Mouse (Mus musculus) c-Kit-positive CD71-positive TER-119-negative erythroid progenitor cells, embryonic 14.5 days (primary cell): ENCODE results near the gene Strn3.

ENCODE experiments used
- DNase-seq: peaks from one replicate; pipeline ENCODE4 v3.0.0-alpha.2; 2013; ENCODE audit warnings: low read depth

Strn3 gene

DNA sequence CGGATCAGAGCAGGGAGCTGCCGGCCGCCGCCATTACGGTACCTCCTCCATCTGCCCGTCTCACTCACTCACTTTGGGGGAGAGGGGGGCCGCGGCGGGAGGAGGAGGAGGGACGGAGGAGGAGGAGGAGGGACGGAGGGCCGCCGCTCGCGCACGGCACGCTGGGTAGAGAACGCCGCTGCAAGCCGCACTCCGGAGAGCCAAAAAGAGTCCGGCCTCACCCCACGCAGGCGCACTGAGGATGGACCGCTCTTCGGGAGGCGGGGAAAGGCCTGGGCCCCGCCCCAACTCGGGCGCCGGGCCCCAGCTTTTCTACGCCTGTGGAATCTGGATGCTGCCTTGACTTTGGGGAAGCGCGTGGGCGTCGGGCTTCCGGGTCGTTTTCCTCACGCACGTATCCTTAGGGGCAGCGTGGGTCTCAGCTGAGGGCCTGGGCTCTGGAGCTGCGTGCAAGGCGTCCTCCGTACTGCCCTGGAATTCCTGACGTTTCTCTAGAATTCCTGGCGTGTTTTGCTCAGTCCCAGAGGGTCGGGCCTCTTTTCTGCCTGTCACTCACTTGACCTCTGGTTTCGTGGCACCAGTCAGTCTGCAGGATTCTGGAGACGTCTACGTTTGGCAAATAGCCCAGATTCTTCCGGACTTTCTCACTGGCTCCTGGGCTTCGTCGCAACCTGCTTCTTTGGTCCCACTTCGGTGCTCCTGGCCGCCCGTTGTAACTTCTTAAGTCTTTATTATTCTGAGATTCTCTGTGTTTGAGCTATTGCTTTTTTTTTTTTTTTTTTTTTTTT, at the start of gene Strn3:
TSS of gene Strn3 (minus strand) at position 53 of the 788 bp plus-strand sequence.
- peak; percentile 94 for DNase-seq

DNA sequence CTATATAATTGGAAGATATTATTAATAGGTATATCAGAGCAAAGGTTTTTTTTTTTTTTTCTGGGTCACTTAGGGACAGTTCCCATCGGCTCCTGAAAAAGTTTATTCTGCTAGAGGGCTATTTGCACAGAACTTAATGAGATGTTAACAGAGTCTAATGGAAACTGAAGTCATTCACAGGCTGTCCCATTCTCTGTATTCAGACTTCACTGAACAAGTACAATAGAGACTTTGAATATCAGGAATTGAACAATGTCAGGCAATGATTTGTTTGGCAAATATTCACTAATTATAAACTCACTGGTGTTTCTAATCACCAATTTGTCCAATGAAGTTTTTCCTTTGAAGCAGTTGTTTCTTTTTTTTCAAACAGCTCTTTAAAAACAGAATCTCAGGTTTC, 45.1 kb upstream of the Strn3 start:
- no peak for DNase-seq

DNA sequence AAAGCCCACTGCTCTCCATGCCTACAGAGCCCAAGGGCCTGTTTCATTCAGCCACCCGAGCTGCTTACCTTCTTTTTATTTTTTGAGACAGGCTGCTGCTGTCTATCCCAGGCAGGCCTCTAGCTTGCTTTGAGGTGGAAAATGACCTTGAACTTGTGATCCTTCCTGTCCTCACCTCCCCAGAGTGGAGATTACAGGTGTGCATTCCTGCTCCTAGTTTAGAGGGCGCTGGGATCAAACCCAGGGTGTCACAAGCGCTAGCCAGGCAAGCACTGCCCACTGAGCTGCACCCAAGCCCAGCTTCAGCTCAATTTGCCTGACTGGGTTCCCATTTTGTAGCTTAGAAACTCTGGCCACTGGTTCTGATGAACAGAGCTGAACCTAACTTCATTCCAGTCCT, 44.7 kb upstream of the Strn3 start:
- DNase-seq: no peak

DNA sequence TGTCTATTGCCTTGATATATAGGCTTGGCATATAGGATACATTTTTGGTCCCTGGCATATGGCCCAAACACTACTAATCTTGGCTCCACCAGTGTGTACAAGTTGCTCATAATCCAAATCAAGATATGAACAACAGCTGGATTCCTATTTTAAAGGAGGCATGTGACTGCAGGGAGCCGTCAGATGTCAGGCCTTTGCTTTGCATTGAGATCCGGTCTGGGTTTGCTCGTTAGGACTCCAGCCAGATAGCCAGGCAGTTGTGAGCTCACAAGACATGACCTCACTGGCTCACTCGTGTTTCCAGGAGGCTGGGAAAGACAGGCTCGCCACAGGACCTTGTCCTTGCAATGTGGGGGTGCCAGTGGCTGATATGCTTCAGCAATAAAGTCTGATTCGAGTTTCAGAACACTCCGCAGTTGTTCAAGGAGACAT, 44.2 kb upstream of the Strn3 start:
- DNase-seq: no peak

DNA sequence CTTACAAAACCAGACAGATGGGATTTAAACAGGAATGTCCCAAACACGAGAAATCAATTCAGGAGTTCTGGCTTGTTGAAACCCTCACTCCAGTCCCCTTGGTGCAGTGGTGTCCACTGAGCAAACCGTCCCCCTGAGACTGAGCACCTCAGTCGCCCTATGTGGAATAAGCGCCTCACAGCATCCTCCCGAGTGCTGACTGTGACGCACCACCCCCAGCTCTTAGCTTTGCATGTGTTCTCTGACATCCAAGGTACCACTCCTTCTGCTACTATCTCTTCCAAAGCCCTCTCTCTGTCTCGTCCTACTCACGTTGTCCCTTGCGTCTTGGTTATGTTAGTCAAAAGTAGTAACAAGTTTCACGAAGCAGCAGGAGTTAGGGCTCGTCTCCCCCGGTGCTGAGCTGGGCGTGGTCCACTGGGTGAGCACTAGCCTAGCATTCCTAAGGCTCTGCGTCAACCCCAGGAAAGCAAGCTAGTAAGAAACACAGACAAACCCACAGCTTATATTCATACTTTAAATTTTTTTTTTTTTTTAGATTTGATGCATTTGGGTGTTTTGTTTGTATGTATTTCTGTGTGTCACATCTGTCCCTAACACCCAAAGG, 43.0 kb upstream of the Strn3 start:
- DNase-seq: no peak

DNA sequence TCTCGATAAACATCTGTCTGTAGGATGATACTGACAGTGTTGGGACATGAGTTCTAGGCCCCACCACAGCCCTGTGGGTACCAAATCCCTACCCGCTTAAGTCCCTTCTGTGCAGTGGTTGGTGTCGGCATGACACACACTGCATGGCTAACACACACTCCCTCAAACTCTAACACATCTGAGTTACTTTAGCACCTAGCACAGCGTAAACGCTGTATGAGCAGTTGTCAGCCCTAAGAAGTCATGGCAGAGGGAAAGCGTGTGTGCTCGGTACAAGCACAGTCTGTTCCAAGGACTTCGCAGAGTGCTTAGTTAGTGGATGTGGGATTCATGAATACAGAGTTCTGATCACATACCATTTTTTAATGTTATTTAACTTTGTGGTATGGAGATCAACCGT, 38.1 kb upstream of the Strn3 start:
- DNase-seq: no peak

DNA sequence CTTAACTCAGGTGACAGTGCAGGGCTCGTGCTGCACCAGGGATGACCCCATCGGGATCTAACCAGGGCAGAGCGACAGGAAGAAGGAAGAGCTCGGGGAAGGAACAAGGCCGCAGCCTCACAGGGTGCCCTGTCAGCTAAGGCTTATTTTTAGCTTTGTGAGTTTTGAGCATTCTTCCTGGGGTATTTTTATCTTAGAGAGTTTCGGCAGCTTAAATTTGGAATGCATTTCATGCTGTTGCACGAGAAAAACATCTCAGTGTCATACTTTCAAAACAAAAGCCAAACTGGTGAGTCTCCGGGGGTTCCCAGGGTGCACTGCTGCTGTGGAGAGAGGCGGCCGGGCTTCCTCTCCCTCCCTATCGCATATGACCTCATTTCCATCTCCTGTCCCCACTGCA, 37.4 kb upstream of the Strn3 start:
- no peak for DNase-seq

DNA sequence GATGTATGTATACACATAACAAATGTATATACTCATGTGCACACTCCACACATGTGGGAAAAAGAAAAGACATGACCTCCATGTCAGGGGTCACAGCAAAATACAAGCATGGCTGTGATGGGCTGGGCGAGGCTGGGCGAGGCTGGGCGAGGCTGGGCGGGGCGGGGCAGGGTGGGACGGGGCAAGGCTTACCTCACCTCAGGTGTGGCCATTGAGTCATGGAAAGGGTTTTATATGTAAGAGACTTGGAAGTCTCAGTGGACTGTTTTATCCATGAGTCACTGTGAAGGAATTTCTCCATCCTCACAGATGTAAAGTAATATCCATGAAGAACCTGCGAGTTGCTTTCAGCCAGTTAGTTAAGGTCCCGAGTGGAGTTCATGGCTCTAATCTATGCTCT, 30.1 kb upstream of the Strn3 start:
- no peak for DNase-seq

DNA sequence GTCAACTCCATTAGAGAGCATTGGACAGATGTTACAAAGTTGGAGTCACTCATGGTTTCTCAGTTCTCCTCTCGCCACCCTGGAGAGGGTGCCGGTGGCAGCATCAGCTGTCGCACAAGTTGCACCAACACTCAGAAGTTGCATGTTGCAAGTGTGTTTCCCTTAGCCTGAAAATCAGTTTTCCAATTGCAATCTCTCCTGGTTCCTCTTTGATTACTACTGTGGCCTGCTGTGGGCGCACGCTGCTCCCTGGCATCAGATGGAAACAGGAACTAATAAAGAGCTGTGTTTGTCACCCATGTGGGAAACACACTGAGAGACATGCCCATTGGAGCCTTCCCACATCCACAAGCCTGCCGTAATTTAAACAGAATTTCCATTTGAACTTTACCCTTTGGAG, 26.9 kb upstream of the Strn3 start:
- DNase-seq: no peak

DNA sequence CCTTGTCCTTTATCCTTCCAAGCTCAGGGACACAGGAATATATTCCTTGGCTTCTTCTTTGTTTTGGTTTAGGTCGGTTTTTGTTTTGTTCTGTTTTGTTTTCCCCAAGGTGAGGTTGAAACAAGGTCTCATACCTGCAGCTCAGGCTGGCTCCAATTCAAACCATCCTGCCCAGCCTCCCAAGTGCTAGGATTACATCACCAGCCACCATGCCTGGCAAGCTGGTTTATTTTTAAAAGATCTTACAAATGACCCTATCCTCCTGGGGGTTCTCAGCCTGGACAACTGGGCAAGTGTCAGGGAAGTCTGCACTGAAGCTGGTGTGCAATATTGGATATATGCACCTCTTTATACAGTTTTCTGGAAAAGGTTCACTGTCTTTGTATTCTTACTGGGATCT, 21.0 kb upstream of the Strn3 start:
- DNase-seq: no peak

DNA sequence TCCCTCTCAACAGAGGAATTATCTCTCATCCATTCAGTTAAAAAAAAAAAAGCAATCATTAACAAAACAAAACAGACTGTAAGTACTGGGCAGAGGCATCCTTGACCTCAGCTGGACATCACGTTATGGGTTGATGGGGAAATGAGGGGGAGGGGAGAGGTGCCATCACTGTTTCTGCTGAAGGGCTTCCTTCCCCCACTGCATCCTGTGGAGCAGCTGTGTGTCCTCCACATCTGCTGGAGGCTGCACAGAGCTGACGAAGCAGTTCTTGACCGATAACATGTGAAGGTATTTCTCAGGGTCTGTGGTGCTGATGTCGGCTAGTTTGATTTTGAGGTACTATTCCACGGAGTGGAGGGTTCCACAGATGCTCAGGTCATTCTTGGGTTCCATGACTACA, 18.5 kb upstream of the Strn3 start:
- no peak for DNase-seq

DNA sequence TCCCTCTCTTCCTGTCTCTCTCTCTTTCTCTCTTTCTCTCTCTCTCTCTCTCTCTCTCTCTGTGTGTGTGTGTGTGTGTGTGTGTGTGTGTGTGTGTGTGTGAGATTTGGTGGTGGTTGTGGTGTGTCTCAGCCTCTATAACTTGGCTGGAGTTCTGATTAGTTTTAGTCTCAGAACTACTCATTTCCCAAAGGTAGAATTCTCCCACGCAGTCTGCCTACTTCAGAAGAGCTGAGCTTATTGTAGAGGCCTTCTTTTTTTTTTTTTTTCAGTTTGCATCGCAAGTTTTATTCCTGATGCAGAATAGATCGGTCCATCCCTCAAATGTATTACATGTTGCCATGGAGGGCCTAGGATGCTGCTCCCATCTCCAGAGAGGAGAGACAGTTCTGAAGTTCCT, 18.0 kb upstream of the Strn3 start:
- no peak for DNase-seq

DNA sequence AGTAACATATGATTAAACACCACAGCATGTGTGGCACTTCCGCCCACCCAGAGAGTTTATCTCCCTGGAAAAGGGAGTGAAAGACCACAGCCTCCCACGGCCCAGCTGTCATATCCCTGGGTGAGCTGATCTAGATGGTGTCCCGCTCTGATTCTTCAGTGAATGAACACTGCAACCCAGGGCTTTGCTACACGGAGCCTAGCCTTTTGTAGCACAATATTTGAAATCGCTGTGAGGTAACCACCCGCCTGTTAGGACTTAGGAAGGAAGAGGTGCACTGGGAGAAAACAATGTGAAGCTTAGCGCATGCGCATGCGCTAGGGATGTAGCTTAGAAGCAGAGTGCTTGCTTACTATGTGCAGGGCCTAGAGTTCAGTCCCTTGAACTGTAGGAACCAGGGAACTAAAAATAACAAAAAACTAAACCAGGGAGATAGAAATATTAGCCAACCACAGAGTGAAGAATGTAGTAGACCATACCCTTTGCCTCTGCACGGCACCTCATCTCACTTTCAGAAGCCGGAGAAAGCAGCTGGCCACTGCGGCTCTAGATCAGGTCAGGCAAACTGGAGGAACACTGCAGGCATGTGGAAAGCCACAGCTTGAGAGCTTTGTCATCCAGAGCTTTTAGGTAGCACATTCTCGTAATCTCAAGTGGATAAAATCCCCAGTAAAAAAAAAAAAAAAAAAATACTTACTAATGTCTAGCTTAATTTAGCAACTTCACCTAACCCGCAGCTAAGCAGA, 17.4 kb upstream of the Strn3 start:
- no peak for DNase-seq

DNA sequence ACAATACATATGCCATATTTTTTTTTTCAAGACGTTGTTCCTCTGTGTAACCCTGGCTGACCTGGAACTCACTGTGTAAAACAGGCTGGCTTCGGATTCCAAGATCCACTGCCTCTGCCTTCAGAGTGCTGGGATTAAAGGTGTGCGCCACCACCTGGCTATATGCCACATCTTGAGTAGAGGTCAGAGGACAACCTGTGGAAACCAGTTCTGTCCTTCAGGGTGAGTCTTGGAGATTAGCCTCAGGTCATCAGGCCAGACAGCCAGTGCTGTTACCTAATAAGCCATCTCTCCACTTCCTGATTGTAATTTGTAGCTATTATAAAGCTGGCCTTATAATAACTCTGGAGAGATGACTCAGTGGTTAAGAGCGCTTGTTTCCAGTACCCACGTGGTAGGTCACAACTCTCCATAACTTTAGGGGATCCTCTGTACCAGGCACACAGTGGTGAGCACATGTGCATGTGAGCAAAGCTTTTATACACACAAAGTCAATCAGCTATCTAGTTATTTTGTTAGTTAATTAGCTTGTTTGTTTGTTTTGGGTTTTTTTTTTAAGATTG, 15.1 kb upstream of the Strn3 start:
- DNase-seq: no peak

DNA sequence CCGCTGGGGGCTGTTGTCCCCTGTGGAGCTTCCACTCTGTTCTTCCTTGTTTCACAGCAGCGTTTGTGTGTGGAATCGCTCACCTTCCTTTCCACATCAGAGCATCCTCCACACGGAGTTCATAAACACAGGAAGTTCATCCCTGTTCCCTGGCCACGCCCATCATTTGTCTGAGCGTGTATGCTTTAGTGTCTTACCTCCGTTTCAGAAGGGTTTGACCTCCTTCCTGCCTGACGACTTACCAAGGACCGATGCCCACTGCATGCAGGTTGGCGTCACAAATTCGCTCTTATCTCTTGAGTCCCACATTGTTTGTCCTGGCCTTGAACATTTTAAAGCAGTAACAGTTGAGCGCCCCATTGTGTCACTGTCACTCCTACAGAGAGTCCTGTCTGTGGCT, 14.1 kb upstream of the Strn3 start:
- DNase-seq: no peak

DNA sequence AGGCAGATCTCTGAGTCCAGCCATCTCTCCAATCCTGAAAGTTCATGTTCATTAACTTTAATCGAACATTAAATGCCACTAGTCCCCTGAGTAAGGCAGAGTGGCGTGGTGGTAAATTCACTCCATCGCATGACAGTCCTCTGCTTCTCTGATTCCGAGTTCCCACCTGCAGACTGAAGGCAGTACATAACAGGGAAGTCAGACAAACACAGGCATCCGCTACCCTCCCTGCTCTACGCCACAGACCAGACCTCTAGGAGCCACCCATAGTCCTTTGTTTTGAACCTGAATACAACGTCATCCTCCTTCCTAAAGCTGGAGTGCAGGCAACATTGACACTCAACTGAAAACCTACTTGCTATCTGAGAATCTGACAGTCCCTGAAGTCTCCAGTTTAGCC, 12.9 kb upstream of the Strn3 start:
- DNase-seq: no peak

DNA sequence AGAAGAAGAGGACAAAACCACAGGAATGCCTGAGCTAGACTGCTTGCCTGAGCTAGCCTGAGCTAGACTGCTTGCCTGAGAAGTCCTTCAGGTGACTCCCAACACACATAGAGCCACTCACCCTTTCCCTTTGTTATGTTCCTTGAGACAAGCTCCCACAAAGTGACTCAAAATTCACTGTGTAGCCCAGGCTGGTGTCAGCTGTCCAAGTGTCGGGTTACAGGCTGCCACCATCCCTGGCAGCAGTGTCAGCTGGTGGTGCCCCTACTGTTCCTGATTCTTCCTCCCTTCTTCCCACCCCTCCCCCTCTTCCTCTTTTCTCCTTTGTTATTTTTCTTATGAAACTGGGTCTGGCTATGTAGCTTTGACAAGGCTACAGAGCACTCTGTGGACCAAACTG, 12.2 kb upstream of the Strn3 start:
- no peak for DNase-seq

DNA sequence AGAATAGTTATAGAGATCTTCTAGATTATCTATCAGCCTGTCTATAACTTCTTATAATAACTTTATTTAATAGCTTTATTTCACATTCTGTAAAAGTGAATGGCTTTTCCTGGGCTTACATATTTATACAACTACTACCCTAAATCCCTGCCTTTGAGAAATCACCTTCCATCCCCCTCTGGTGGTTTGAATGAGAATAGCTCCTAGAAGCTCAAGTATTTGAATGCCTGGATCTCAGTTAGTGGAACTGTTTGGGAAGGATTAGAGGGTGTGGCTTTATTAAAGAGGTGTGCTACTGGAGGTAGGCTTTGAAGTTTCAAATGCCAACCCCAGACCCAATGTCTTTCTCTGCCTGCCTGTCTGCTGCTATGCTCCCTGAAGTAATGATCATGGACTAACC, 10.0 kb upstream of the Strn3 start:
- no peak for DNase-seq

DNA sequence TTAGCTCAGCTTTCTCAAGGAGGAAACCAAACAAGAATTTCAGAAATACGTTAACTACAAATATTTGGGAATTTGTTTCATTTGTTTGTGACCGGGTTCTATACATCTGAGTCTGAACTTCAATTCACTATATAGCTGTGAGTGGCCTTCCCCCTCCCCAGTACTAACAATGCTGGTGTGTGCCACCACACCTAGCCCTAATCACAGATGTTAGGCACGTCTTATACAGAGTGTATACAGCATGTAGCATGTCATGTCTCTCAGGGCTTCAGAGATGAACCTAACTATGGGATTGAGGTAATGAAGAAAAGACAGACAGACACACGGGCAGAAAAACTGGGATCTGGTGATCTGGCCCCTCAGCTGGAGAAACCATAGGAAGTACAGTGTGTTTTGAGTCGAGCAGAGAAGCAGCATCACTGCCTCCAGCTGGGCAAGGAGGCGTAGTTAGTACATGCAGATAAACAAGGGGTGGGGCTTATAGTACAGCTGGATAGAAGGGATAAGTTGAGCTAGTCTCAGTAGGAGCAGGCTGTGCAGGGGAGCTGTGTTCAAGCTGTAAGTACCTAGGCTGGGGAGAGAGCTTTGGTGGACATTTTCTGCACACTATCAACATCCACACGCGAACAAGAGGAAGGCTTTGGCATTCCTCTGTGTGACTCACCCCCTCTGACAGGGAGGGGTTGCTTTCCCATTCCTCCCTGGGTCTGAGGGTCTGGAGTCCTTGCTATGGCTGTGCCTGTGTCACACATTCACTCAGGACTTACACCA, 8.1 kb upstream of the Strn3 start:
- DNase-seq: peak; percentile 75

DNA sequence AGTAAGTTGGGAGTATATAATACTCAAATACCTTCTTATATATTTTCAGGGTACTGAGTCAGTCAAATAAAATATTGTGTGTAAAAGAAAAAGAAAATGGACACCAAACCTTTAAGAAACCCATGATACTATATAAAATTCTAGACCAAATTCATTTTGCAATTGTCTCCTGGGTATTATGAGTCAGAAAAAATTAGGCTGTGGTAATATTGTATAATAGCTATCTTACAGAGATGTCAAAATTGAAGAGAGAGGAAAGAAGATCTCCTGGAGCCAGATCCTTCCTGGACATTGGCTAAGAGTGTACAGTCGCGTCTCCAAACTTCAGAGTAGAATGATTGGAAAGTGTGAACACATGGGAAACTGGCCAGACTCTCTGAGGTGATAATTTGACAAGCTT, 4.5 kb upstream of the Strn3 start:
- no peak for DNase-seq

DNA sequence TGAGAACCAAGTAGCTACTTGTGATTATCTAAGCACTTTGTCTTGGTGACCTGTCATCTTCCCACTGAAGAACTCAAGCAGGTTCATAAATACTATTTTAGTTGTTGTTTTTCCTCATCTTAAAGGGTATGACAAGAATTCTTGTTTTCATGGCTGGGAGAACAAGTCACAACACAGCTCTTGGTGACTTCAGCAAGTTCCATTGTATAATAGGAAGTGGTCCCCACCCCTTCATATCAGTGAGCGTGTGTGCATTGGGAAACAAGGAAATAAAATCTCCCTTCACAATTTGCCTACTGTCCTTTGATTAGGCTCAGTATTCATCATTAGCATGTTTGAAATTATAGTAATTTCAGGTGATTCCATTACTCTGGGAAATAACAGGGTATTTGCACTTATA, 3.3 kb upstream of the Strn3 start:
- no peak for DNase-seq

DNA sequence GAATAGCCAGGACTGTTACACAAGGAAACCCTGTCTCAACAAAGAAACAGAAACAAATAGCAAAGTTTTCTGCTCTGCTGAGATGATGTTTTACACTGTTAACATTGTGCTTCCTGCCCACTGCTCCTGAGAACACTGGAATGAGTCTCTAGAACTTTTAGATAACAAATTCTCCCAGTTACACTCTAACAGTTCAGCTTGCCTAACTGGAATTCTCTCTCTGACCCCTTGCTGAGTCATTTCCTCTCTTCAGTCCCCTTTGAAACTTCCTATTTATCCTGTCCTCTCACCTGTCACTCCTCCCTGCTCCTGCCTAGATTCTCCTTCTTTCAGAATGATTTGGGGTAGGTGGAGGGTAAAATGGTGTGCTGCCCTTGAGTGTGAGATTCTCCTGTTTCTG, 2.4 kb upstream of the Strn3 start:
- no peak for DNase-seq
